Mouse (Mus musculus): Measurements from ENCODE around the gene Tmem201.

Tmem201 gene

GRCm38 (mm10) chr4:149684841-149685623 is 52.8 kb downstream of the Tmem201 start:
- no peak for DNase-seq (ENCODE audit: low spot score in 2 of 2)

DNA sequence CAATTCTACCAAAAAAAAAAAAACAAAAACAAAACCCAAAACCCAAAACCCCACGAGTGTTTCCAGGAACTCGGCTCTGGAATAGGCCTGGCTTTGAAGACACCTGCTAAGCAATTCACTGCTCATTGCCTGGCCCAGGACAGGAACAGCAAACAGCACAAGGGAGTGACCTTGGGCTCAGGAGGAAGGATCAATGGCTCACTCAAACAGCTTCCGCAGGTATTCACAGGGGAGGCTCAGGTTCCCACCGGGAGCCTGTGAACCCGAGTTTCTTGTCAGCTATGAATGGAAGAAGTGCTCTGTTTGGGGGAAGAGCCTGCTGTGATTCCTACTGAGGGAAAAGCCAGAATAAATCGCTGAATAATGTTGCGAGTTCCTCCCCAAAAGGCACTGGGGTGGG is 54.0 kb downstream of the Tmem201 start:
- no peak for DNase-seq (ENCODE audit: low spot score in 2 of 2)

DNA sequence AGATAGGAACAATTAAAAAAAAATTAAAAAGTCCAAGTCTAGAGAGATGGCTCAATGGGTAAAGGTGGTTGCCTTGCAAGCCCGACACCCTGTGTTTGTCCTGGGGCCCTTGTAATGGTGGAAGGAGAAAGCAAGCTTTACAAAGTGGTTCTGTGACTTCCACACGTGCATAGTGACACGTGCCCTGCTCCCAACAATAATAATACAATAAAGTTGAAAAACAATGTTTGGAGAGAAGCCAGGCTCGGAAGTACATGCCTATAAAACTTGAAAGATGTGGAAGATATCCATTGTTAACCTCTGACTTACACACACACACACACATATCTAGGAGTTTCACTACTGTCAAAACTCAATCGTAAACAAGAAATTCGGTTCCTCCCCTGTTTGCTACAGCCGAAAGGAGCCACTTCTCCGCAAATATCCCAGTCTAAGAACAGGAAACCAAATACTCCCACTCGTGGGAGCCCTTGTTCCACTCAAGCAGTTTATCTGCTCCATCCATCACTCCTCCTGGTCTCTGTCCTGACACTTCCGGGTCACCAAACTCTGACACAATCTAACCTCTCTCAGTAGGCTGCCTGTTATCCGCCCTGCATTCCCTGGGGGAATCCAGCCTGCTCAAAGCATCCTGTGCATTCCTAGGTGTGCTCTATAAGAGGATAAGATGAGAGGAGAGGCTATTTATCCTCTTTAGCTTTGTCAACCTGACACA is 58.6 kb downstream of the Tmem201 start:
- DNase-seq (ENCODE audit: low spot score in 2 of 2): no peak

DNA sequence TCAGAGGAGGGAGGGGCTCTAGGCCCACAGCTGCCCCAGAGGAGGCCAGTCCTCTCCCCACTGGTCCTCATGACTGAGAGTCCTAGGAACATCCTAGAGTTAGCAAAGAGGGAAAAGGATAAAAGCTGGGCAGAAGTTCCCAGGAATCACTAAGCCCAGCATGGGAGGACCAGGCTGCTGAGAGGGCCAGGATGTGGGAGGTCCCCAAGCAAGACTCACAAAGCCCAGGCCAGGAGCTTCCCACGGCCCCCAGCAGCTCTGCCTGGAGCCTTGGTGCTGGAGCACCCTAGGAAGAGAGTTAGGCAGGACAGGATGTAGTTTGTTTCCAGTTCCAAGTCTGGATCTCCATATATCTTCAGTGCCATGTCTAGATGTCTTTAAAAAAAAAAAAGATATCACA is 59.8 kb downstream of the Tmem201 start:
- no peak for DNase-seq (ENCODE audit: low spot score in 2 of 2)

DNA sequence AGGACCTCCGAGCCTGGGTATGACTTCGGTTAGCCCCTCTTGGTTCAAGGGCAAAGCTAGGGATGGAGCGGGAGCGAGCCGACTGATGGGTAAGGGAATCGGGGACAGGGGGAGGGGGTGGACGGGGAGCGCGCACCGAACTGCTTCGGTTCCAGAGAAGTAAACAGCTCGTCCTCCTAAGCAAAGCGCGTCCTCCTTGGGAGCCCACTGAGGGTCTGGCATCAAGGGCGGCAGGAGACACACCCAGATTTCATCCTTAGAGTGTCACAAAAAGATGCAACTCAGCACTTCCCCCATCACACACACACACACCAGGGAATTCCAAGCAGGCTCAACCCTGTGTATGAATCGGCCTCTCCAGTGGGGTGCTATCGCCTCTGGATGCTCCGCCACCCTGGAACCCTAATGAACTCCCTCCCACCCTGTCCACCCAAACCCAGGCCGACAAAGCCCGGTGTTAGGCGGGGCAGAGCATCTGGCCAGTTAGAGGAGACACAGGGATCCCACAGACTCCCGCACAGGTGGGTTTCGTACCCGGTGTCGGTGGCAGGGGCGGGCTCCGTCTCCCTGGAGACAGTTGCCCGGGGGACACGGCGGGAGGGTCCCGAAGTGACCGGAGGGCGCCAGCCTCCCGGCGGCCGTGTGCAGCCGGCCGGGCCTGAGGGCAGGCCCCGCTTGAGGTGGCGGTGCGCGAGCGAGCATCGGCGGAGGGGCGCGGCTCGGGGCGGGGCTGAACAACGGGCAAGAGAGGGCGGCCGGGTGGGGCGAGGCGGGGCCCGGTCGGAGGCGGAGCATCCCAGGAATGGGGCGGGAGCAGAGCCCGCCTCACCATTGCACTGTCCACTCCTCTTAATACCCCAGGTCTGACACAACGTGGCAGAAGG is 62.2 kb downstream of the Tmem201 start:
- peak; percentile 38 to 66 for DNase-seq (ENCODE audit: low spot score in 2 of 2)

DNA sequence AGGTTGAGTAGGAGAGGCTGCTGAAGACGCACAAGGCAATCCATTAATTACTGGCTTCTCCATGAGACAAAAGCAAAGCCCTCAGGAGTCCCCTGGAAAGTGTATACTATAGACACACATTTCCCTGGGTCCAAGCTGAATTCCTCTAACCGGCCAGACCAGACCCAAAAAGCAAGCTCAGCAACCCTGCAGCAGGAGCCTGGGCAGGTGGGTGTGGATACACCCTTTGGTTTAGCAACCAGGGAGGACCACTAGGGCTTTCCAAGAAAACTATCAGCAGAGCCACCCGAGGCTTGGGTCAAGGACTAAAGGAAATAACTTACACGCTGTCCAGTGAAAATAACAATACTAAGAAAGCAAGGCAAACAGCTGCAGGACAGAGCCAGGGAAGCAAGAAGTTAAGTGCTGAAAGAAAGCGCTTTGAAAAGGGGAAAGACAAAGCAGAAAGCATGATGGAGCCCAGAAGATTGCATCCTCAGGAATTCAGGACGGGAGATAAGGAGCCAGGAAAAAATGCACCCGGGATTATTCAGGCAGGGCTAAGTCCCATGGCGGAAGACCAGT is 62.9 kb downstream of the Tmem201 start:
- DNase-seq (ENCODE audit: low spot score in 2 of 2): no peak

- no peak for DNase-seq (ENCODE audit: low spot score in 2 of 2)
Measured at GRCm38 (mm10) chr4:149672747-149673146, 65.1 kb downstream of the Tmem201 start.

DNA sequence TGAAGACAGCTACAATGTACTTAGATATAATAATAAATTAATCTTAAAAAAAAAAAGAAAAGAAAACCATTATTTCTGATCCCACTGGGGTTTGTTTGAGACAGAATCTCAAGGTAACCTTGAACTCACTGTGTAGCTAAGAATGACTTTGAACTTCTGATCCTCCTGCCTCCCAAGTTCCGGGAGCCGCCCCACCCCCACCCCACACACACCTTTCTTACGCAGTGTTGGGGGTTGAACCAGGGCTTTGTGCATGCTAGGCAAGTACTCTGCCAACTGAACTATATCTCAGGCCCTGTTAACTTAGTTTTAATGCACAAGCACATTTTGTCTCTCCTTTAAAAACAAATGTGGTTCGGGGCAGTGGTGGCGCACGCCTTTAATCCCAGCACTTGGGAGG is 66.7 kb downstream of the Tmem201 start:
- no peak for DNase-seq (ENCODE audit: low spot score in 2 of 2)

DNA sequence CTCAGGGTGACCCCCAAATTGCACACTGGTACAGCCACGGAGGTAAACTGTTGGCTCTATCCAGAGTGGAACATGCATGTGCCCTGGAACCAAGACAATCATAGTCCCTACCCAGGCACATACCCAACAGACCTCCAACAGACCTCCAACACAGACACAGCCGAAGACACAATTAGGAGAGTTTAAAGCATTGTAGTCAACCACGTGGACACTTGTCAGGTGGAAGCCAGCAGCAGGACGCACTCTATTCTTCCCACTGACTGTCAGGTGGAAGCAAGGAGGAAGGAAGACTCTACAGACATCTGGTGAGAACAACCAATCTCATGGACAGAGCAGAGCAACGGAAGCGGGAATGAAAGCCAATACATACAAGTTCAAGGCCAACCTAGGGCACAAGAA is 72.2 kb downstream of the Tmem201 start:
- DNase-seq (ENCODE audit: low spot score in 2 of 2): no peak
